ENCODE assay signal across 13 mouse cellular contexts in genomic region chr4:97857549-97857948, GRCm38 (mm10).
"Had no signal": no experiment of that assay in that cellular context is flagged by ENCODE, and none has a peak within 500 bp of the region (broad histone marks: within the 10 kb centered on the region; RNA-seq: fewer than 3 reads in every experiment).

No protein-coding gene starts in this region.

- H3K4me3 ChIP-seq: midbrain, embryonic 13.5 days; midbrain, embryonic 15.5 days; stomach, embryonic 15.5 days had no signal

- H3K27ac ChIP-seq: midbrain, embryonic 13.5 days; midbrain, embryonic 15.5 days; stomach, embryonic 15.5 days; stomach, postnatal 0 days had no signal

- H3K9me3 ChIP-seq: midbrain, embryonic 13.5 days; midbrain, embryonic 15.5 days; stomach, embryonic 15.5 days had no signal

- H3K4me1 ChIP-seq: midbrain, embryonic 15.5 days had no signal

- ATAC-seq: midbrain, embryonic 13.5 days; midbrain, embryonic 15.5 days had no signal

- DNase-seq: lung, adult 18-20 months; lung, embryonic 14.5 days; lung, postnatal 10 days; lung, postnatal 4 days; right cerebral cortex, postnatal 14 days; thymus, adult 2 months; thymus, postnatal 25 days; thymus, postnatal 4 days had no signal

- H3K9ac ChIP-seq: lung, embryonic 14.5 days; midbrain, embryonic 13.5 days; midbrain, embryonic 15.5 days; stomach, embryonic 15.5 days had no signal

- H3K4me2 ChIP-seq: lung, embryonic 14.5 days; midbrain, embryonic 11.5 days; midbrain, embryonic 13.5 days; midbrain, embryonic 15.5 days; stomach, embryonic 15.5 days had no signal

- H3K36me3 ChIP-seq: midbrain, embryonic 13.5 days; midbrain, embryonic 15.5 days; stomach, embryonic 15.5 days had no signal

- H3K27me3 ChIP-seq: midbrain, embryonic 13.5 days; midbrain, embryonic 15.5 days; stomach, embryonic 15.5 days had no signal
